Mouse (Mus musculus) olfactory bulb, adult 2 months (tissue): ENCODE measurements around the gene Atp1a2.

ENCODE experiments used
- CTCF ChIP-seq: fragments of 200-500 bp; IDR thresholded peaks from 2 replicates; pipeline ENCODE4 v1.5.1; 2012; ENCODE audit warnings: low read depth, mild to moderate bottlenecking, low read length, moderate library complexity; ENCODE audit not compliant: insufficient read depth
- POLR2A ChIP-seq: fragments of 200-500 bp; IDR thresholded peaks from 2 replicates; pipeline ENCODE4 v1.6.1; 2012; ENCODE audit warnings: mild to moderate bottlenecking, low read depth, low read length, moderate library complexity; ENCODE audit not compliant: insufficient read depth

- TF ChIP-seq CTCF: no peak
- TF ChIP-seq POLR2A: no peak
These were observed 1.7 kb upstream of the Atp1a2 start for GRCm38 (mm10) chr1:172299528-172299927.
